ENCODE assay signal across 8 mouse cellular contexts in genomic region chr1:34511027-34511426, GRCm38 (mm10). TPM values are rescaled to one million over a fixed set of nuclear protein-coding genes. Genes with fewer than 3 reads are reported as not detected.
DNase-seq lines count a peak whose midpoint lies in the region; TF ChIP-seq lines count a peak whose summit lies in the region.

No protein-coding gene starts in this region.

- intact Hi-C loops in heart, adult 2 months (cut with DNase I), result loop anchor here (2.0 kb wide), 1 partner anchor 48 kb away; no protein-coding TSS in a partner anchor

- H3K4me1 ChIP-seq in MEL (ENCODE audit: control insufficient read depth in 1 of 2, insufficient read depth in 2 of 2, low read length in 2 of 2), result peaks cover 0 to 4% of the 10 kb centered on the region in 2 experiments; a peak in 1 of 4 replicates
- peaks cover 4% of the 10 kb centered on the region for H3K4me1 ChIP-seq in heart, adult 2 months (ENCODE audit: control insufficient read depth, insufficient read depth, low read length)

- TF ChIP-seq EP300 in MEL (IDR thresholded peaks at IDR 0.05; ENCODE audit: low read depth in 1 of 2, low read length in 2 of 2), result no peak
- TF ChIP-seq EP300 in heart, adult 2 months (IDR thresholded peaks at IDR 0.05; ENCODE audit: insufficient read depth, low read depth, low read length), result no peak

- peak; percentile 86 for DNase-seq in B cell, adult 2 months
- DNase-seq in MEL (ENCODE audit: low read depth, low spot score), result peak; percentile 66
- DNase-seq in cerebellum, postnatal 10 days, result peak; percentile 84 to 91
- DNase-seq in heart, adult 2 months, result peak in 1 of 2 experiments; percentile 32
- peak; percentile 10 for DNase-seq in kidney, postnatal 14 days
- DNase-seq in lung, adult 18-20 months, result peak; percentile 37 to 46
- DNase-seq in right cerebral cortex, adult 2 months (ENCODE audit: low spot score in 2 of 2), result peak; percentile 40 to 44
- DNase-seq in Muller cell, postnatal 12 days (ENCODE audit: inconsistent ontology term), result no peak

- no peak for TF ChIP-seq POLR2A in MEL (IDR thresholded peaks at IDR 0.05; ENCODE audit: control insufficient read depth in 1 of 2, insufficient read depth in 1 of 2, low read depth in 1 of 2, low read length in 2 of 2, poor library complexity in 1 of 2)
- TF ChIP-seq POLR2A in heart, adult 2 months (IDR thresholded peaks at IDR 0.05; ENCODE audit: insufficient read depth, low read depth, low read length), result no peak

- peak; percentile 76 to 88 (median 86) for TF ChIP-seq CTCF in MEL (IDR thresholded peaks at IDR 0.05 in 2 of 3, conservative IDR thresholded peaks at IDR 0.05 in 1 of 3; ENCODE audit: control insufficient read depth in 1 of 3, insufficient read depth in 1 of 3, low read depth in 2 of 3, low read length in 3 of 3, poor library complexity in 1 of 3, severe bottlenecking in 1 of 3)
- peak; percentile 61 for TF ChIP-seq CTCF in heart, adult 2 months (IDR thresholded peaks at IDR 0.05)

- TF ChIP-seq RAD21 in MEL (IDR thresholded peaks at IDR 0.05; ENCODE audit: low read depth, low read length), result peak; percentile 62

- H3K36me3 ChIP-seq in MEL (ENCODE audit: control insufficient read depth in 1 of 2, insufficient read depth in 2 of 2, low read length in 2 of 2), result no peaks in the 10 kb centered on the region
- no peaks in the 10 kb centered on the region for H3K36me3 ChIP-seq in heart, adult 2 months (ENCODE audit: control insufficient read depth, insufficient read depth, low read length)

- peak overlapping the region; percentile 46 for H3K9ac ChIP-seq in MEL (ENCODE audit: control insufficient read depth, low read depth, low read length, poor library complexity, severe bottlenecking)
- no peak overlapping the region for H3K9ac ChIP-seq in heart, adult 2 months (ENCODE audit: low read depth, low read length)

- H3K27ac ChIP-seq in MEL (ENCODE audit: control insufficient read depth, low read depth, low read length), result no peak overlapping the region
- no peak overlapping the region for H3K27ac ChIP-seq in heart, adult 2 months

- H3K9me3 ChIP-seq in MEL (replicated peaks; ENCODE audit: insufficient read depth, low read length), result no peaks in the 10 kb centered on the region

- H3K27me3 ChIP-seq in MEL (ENCODE audit: control insufficient read depth in 1 of 2, insufficient read depth in 2 of 2, low read length in 2 of 2), result no peaks in the 10 kb centered on the region
- H3K27me3 ChIP-seq in heart, adult 2 months (ENCODE audit: control insufficient read depth, insufficient read depth, low read length), result no peaks in the 10 kb centered on the region; the same call in 1 of the 2 replicates

- H3K4me3 ChIP-seq in MEL (ENCODE audit: control insufficient read depth in 1 of 2, insufficient read depth in 1 of 2, low read depth in 2 of 2, low read length in 2 of 2), result peak overlapping the region; percentile 58 to 71; a peak in 3 of 4 replicates
- no peak overlapping the region for H3K4me3 ChIP-seq in heart, adult 2 months

- WGBS in heart, adult 2 months, result 14% methylated on average over 3 of the region's 3 CpGs

- no peaks in the 10 kb centered on the region for H3K79me2 ChIP-seq in MEL (ENCODE audit: control insufficient read depth, insufficient read depth, low read length, poor library complexity)
- no peaks in the 10 kb centered on the region for H3K79me2 ChIP-seq in heart, adult 2 months (replicated peaks; ENCODE audit: control insufficient read depth, insufficient read depth, low read length)

TF ChIP-seq in MEL, 35 proteins besides CTCF, POLR2A, EP300 and RAD21:
- TF ChIP-seq RCOR1 (IDR thresholded peaks at IDR 0.05; ENCODE audit: low read depth, low read length) (peak; percentile 37; the same call in 1 of the 2 replicates), GABPA (IDR thresholded peaks at IDR 0.05; ENCODE audit: low read depth, low read length) (no peak), MAFK (IDR thresholded peaks at IDR 0.05; ENCODE audit: borderline replicate concordance, low read depth, low read length) (no peak), POLR2AphosphoS2 (IDR thresholded peaks at IDR 0.05; ENCODE audit: low read length) (no peak), ZNF384 (IDR thresholded peaks at IDR 0.05; ENCODE audit: low read depth, low read length) (no peak), SMC3 (IDR thresholded peaks at IDR 0.05; ENCODE audit: low read depth, low read length) (peak; percentile 59), ZC3H11A (IDR thresholded peaks at IDR 0.05; ENCODE audit: low read depth, low read length) (peak; percentile 36), SIN3A (IDR thresholded peaks at IDR 0.05; ENCODE audit: low read length) (peak; percentile 27; the same call in 1 of the 2 replicates), GATA1 (IDR thresholded peaks at IDR 0.05; ENCODE audit: low read depth, low read length) (no peak), TAL1 (IDR thresholded peaks at IDR 0.05; ENCODE audit: low read length) (no peak), NRF1 (IDR thresholded peaks at IDR 0.05; ENCODE audit: insufficient read depth, low read depth, low read length, poor library complexity, severe bottlenecking) (no peak), UBTF (IDR thresholded peaks at IDR 0.05; ENCODE audit: borderline replicate concordance, insufficient read depth, low read depth, low read length) (no peak), ZMIZ1 (IDR thresholded peaks at IDR 0.05; ENCODE audit: low read depth, low read length) (no peak)
TF ChIP-seq in MEL: peak in this region for 4.

RNA-seq across cellular contexts. Expression of gene Prss39, which starts 12.8 kb away (rescaled TPM):
- total RNA-seq in MEL (2012; rRNA removed), result not detected in 2 replicates
- under 1 TPM in 1 of 2 experiments, not detected in 1; 0.06 TPM for polyA plus RNA-seq in MEL (2012; ENCODE audit: insufficient read depth in 1 of 2, insufficient read length in 2 of 2, low read depth in 1 of 2, low replicate concordance in 2 of 2, missing spikeins in 1 of 2)
- total RNA-seq in heart, adult 2 months (2021), result not detected
- 0.21 and 0.38 TPM in 2 replicates for polyA plus RNA-seq in heart, adult 2 months (2012; rRNA removed)

RNA-seq across cellular contexts. Expression of gene Cfc1, which starts 24.4 kb away (rescaled TPM):
- not detected in 2 replicates for total RNA-seq in MEL (2012; rRNA removed)
- not detected for polyA plus RNA-seq in MEL (2012; ENCODE audit: insufficient read depth in 1 of 2, insufficient read length in 2 of 2, low read depth in 1 of 2, low replicate concordance in 2 of 2, missing spikeins in 1 of 2)
- not detected for total RNA-seq in heart, adult 2 months (2021)
- not detected in 2 replicates for polyA plus RNA-seq in heart, adult 2 months (2012; rRNA removed)

RNA-seq across cellular contexts. Expression of gene Prss40, which starts 49.7 kb away (rescaled TPM):
- not detected in 2 replicates for total RNA-seq in MEL (2012; rRNA removed)
- not detected for polyA plus RNA-seq in MEL (2012; ENCODE audit: insufficient read depth in 1 of 2, insufficient read length in 2 of 2, low read depth in 1 of 2, low replicate concordance in 2 of 2, missing spikeins in 1 of 2)
- not detected for total RNA-seq in heart, adult 2 months (2021)
- not detected in 2 replicates for polyA plus RNA-seq in heart, adult 2 months (2012; rRNA removed)

RNA-seq across cellular contexts. Expression of gene Ptpn18, which starts 51.5 kb away (rescaled TPM):
- total RNA-seq in MEL (2012; rRNA removed), result 58.7 and 73.3 TPM in 2 replicates
- polyA plus RNA-seq in MEL (2012; ENCODE audit: insufficient read depth in 1 of 2, insufficient read length in 2 of 2, low read depth in 1 of 2, low replicate concordance in 2 of 2, missing spikeins in 1 of 2), result 10 to 100 TPM in 1 of 2 experiments, not detected in 1; 39.1 TPM
- total RNA-seq in heart, adult 2 months (2021), result 1 to 10 TPM; 4.2 TPM
- 6.5 and 16.3 TPM in 2 replicates for polyA plus RNA-seq in heart, adult 2 months (2012; rRNA removed)
